Mouse (Mus musculus): ENCODE results near the gene Man1c1. TPM values are rescaled to one million over a fixed set of nuclear protein-coding genes. Genes with fewer than 3 reads are reported as not detected.

Man1c1 gene
- polyA plus RNA-seq, 1 experiment from 2014 or later, result 2.3 TPM

GRCm38 (mm10) chr4:134569831-134570230 is 134.3 kb downstream of the Man1c1 start:
- Histone ChIP-seq H3K4me3 (no peak overlapping the region), H3K36me3 (replicated peaks) (peaks cover 27% of the 10 kb centered on the region), H3K27ac (no peak overlapping the region), H3K27me3 (ENCODE audit: poor library complexity, severe bottlenecking) (peaks cover 19% of the 10 kb centered on the region; the same call in 1 of the 2 replicates), H3K9me3 (peaks cover 11% of the 10 kb centered on the region; the same call in 1 of the 2 replicates), H3K4me1 (peaks cover 11% of the 10 kb centered on the region)
- no peak for DNase-seq (ENCODE audit: extremely low spot score, low spot score)
- WGBS, result 82% methylated on average over 8 of the region's 8 CpGs

- H3K27ac ChIP-seq, result no peak overlapping the region
- 73% methylated on average over 6 of the region's 6 CpGs for WGBS
- peaks cover 19% of the 10 kb centered on the region; the same call in 1 of the 2 replicates for H3K27me3 ChIP-seq (ENCODE audit: poor library complexity, severe bottlenecking)
- H3K9me3 ChIP-seq, result peaks cover 11% of the 10 kb centered on the region; the same call in 1 of the 2 replicates
- DNase-seq (ENCODE audit: extremely low spot score, low spot score), result no peak
- peaks cover 28% of the 10 kb centered on the region for H3K36me3 ChIP-seq (replicated peaks)
- H3K4me3 ChIP-seq, result no peak overlapping the region
- peaks cover 11% of the 10 kb centered on the region for H3K4me1 ChIP-seq
These were observed 134.9 kb downstream of the Man1c1 start for GRCm38 (mm10) chr4:134569205-134569604.

- no peak overlapping the region for H3K4me3 ChIP-seq
- peaks cover 34% of the 10 kb centered on the region for H3K36me3 ChIP-seq (replicated peaks)
- H3K9me3 ChIP-seq, result peaks cover 6% of the 10 kb centered on the region; the same call in 1 of the 2 replicates
- H3K27ac ChIP-seq, result no peak overlapping the region
- DNase-seq (ENCODE audit: extremely low spot score, low spot score), result no peak
- peaks cover 19% of the 10 kb centered on the region; the same call in 1 of the 2 replicates for H3K27me3 ChIP-seq (ENCODE audit: poor library complexity, severe bottlenecking)
- peaks cover 11% of the 10 kb centered on the region for H3K4me1 ChIP-seq
- 32% methylated on average over 19 of the region's 19 CpGs for WGBS
These were observed 136.5 kb downstream of the Man1c1 start for GRCm38 (mm10) chr4:134567377-134568226.

GRCm38 (mm10) chr4:134564093-134564492 is 140.0 kb downstream of the Man1c1 start:
- no peak for DNase-seq (ENCODE audit: extremely low spot score, low spot score)
- H3K27ac ChIP-seq, result no peak overlapping the region
- peaks cover 18% of the 10 kb centered on the region; the same call in 1 of the 2 replicates for H3K27me3 ChIP-seq (ENCODE audit: poor library complexity, severe bottlenecking)
- H3K36me3 ChIP-seq (replicated peaks), result peaks cover 33% of the 10 kb centered on the region
- no peak overlapping the region for H3K4me3 ChIP-seq
- peaks cover 6% of the 10 kb centered on the region; the same call in 1 of the 2 replicates for H3K9me3 ChIP-seq
- peaks cover 11% of the 10 kb centered on the region for H3K4me1 ChIP-seq
- 90% methylated on average over 6 of the region's 6 CpGs for WGBS

- Histone ChIP-seq H3K4me1 (peaks cover 16% of the 10 kb centered on the region), H3K9me3 (peaks cover 6% of the 10 kb centered on the region; the same call in 1 of the 2 replicates), H3K27ac (no peak overlapping the region), H3K27me3 (ENCODE audit: poor library complexity, severe bottlenecking) (peaks cover 13% of the 10 kb centered on the region; the same call in 1 of the 2 replicates), H3K36me3 (replicated peaks) (peaks cover 31% of the 10 kb centered on the region), H3K4me3 (no peak overlapping the region)
- no peak for DNase-seq (ENCODE audit: extremely low spot score, low spot score)
- WGBS, result 92% methylated on average over 16 of the region's 16 CpGs
These were observed 140.5 kb downstream of the Man1c1 start for GRCm38 (mm10) chr4:134563624-134564023.

GRCm38 (mm10) chr4:134562014-134562413 is 142.1 kb downstream of the Man1c1 start:
- no peak overlapping the region for H3K27ac ChIP-seq
- WGBS, result 91% methylated on average over 2 of the region's 2 CpGs
- peaks cover 17% of the 10 kb centered on the region for H3K4me1 ChIP-seq
- H3K36me3 ChIP-seq (replicated peaks), result peaks cover 31% of the 10 kb centered on the region
- H3K4me3 ChIP-seq, result no peak overlapping the region
- H3K9me3 ChIP-seq, result peaks cover 6% of the 10 kb centered on the region; the same call in 1 of the 2 replicates
- DNase-seq (ENCODE audit: extremely low spot score, low spot score), result no peak
- H3K27me3 ChIP-seq (ENCODE audit: poor library complexity, severe bottlenecking), result no peaks in the 10 kb centered on the region

GRCm38 (mm10) chr4:134560699-134561098 is 143.4 kb downstream of the Man1c1 start:
- H3K27ac ChIP-seq, result no peak overlapping the region
- peaks cover 17% of the 10 kb centered on the region for H3K4me1 ChIP-seq
- peaks cover 22% of the 10 kb centered on the region for H3K36me3 ChIP-seq (replicated peaks)
- H3K27me3 ChIP-seq (ENCODE audit: poor library complexity, severe bottlenecking), result no peaks in the 10 kb centered on the region
- H3K4me3 ChIP-seq, result no peak overlapping the region
- WGBS, result 94% methylated on average over 8 of the region's 8 CpGs
- peaks cover 4% of the 10 kb centered on the region; the same call in 1 of the 2 replicates for H3K9me3 ChIP-seq
- DNase-seq (ENCODE audit: extremely low spot score, low spot score), result no peak

GRCm38 (mm10) chr4:134559154-134559553 is 144.9 kb downstream of the Man1c1 start:
- Histone ChIP-seq H3K9me3 (no peaks in the 10 kb centered on the region), H3K4me1 (peaks cover 17% of the 10 kb centered on the region), H3K27ac (no peak overlapping the region; the same call in 1 of the 2 replicates), H3K27me3 (ENCODE audit: poor library complexity, severe bottlenecking) (no peaks in the 10 kb centered on the region), H3K36me3 (replicated peaks) (0 out of 2 replicates have a peak, but pooled peaks cover 7% of the 10 kb centered on the region), H3K4me3 (no peak overlapping the region)
- 87% methylated on average over 7 of the region's 7 CpGs for WGBS
- DNase-seq (ENCODE audit: extremely low spot score, low spot score), result no peak

- H3K9me3 ChIP-seq, result no peaks in the 10 kb centered on the region
- peak overlapping the region; percentile 58; the same call in 1 of the 2 replicates for H3K27ac ChIP-seq
- 60% methylated on average over 9 of the region's 9 CpGs for WGBS
- H3K27me3 ChIP-seq (ENCODE audit: poor library complexity, severe bottlenecking), result no peaks in the 10 kb centered on the region
- 0 out of 2 replicates have a peak, but pooled peaks cover 5% of the 10 kb centered on the region for H3K36me3 ChIP-seq (replicated peaks)
- no peak for DNase-seq (ENCODE audit: extremely low spot score, low spot score)
- peaks cover 17% of the 10 kb centered on the region for H3K4me1 ChIP-seq
- no peak overlapping the region for H3K4me3 ChIP-seq
These were observed 145.4 kb downstream of the Man1c1 start for GRCm38 (mm10) chr4:134558570-134559113.

- 14% methylated on average over 16 of the region's 16 CpGs for WGBS
- no peaks in the 10 kb centered on the region for H3K27me3 ChIP-seq (ENCODE audit: poor library complexity, severe bottlenecking)
- H3K36me3 ChIP-seq (replicated peaks), result 0 out of 2 replicates have a peak, but pooled peaks cover 2% of the 10 kb centered on the region
- H3K4me3 ChIP-seq, result no peak overlapping the region
- no peaks in the 10 kb centered on the region for H3K9me3 ChIP-seq
- peak overlapping the region; percentile 60; the same call in 1 of the 2 replicates for H3K27ac ChIP-seq
- DNase-seq (ENCODE audit: extremely low spot score, low spot score), result no peak
- H3K4me1 ChIP-seq, result peaks cover 17% of the 10 kb centered on the region
These were observed 146.4 kb downstream of the Man1c1 start for GRCm38 (mm10) chr4:134557626-134558249.

- Histone ChIP-seq H3K4me3 (no peak overlapping the region), H3K27ac (no peak overlapping the region), H3K36me3 (replicated peaks) (0 out of 2 replicates have a peak, but pooled peaks cover under 1% of the 10 kb centered on the region), H3K27me3 (ENCODE audit: poor library complexity, severe bottlenecking) (no peaks in the 10 kb centered on the region), H3K9me3 (no peaks in the 10 kb centered on the region), H3K4me1 (peaks cover 29% of the 10 kb centered on the region)
- 66% methylated on average over 8 of the region's 8 CpGs for WGBS
- DNase-seq (ENCODE audit: extremely low spot score, low spot score), result no peak
These were observed 148.0 kb downstream of the Man1c1 start for GRCm38 (mm10) chr4:134555956-134556580.

GRCm38 (mm10) chr4:134553631-134554030 is 150.5 kb downstream of the Man1c1 start:
- Histone ChIP-seq H3K4me3 (no peak overlapping the region), H3K27me3 (ENCODE audit: poor library complexity, severe bottlenecking) (no peaks in the 10 kb centered on the region), H3K4me1 (peaks cover 32% of the 10 kb centered on the region), H3K9me3 (peaks cover 12% of the 10 kb centered on the region), H3K36me3 (replicated peaks) (peaks cover 25% of the 10 kb centered on the region), H3K27ac (no peak overlapping the region)
- no peak for DNase-seq (ENCODE audit: extremely low spot score, low spot score)
- 77% methylated on average over 1 of the region's 1 CpGs for WGBS

Measured in forebrain, embryonic 10.5 days (tissue).